Mouse (Mus musculus): Measurements from ENCODE around the gene Gm37240.
"Not testable (repeated sequence)": the region's sequence is repeated elsewhere in the genome, so short reads cannot be mapped to it uniquely, and the experiment has no call there.

Gene Gm37240

GRCm38 (mm10) chr3:84653557-84654245 lies 1233.6 kb downstream of the Gm37240 start:
- no peak for DNase-seq

DNA sequence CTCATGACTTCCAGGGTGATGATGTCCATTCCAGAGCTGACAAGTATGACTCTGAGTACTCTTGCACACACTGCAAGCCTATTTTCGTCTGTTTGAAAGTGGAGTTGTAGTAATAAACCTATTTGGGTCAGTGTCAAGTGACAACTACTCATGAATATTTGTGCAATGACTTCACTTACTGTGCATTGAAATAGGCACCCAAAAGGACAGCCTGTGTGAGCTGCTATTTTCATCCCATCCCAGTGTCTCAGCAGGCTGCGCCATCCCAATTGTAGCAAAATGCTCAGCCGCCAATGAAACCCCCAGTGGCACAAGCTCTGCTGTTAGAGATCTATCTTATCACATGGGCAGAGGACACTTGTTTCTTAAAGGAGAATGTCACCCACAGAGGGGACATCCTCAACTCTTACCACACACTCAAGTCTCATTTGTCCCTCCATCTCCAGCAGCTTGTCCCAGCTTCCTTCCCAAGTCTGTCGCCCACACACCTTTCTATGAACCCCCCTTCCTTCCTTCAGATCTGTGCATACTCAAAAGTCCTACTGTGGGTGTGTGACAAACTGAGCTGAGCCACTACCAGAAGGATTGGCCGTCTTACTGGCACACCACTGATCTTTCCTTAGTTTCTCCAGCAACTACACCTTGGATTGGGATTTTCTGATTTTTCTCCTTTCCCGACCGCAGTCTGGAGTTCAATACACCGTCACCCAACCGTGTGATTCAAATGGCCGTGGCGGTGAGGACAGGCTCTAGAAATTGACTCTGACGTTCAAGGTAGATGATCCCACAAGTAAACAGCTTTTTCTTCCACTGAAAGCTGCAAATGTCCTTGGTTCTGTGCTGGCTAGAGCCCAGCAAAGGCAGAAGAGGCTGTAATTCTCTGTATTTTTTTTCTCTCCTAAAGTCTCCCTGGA lies 1234.4 kb downstream of the Gm37240 start:
- DNase-seq: peak; percentile 83

GRCm38 (mm10) chr3:84649578-84650327 lies 1237.6 kb downstream of the Gm37240 start:
- DNase-seq: peak; percentile 78

DNA sequence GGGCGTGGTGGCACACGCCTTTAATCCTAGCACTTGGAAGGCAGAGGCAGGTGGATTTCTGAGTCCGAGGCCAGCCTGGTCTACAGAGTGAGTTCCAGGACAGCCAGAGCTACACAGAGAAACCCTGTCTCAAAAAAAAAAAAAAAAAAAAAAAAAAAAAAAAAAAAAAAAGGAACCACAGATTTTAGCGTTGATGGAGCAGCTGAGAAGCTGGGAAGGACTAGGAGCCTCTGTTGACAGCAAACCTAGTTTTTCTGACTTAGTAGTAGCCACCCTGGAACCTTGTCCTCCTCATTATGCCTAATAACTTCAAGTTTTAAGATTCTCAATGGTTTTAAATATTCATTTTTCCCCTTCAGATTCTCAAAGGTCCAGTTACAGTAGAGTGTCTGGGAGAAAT lies 1239.2 kb downstream of the Gm37240 start:
- DNase-seq: not testable (repeated sequence)

- no peak for DNase-seq
These were observed 1239.7 kb downstream of the Gm37240 start for GRCm38 (mm10) chr3:84647616-84648015.

DNA sequence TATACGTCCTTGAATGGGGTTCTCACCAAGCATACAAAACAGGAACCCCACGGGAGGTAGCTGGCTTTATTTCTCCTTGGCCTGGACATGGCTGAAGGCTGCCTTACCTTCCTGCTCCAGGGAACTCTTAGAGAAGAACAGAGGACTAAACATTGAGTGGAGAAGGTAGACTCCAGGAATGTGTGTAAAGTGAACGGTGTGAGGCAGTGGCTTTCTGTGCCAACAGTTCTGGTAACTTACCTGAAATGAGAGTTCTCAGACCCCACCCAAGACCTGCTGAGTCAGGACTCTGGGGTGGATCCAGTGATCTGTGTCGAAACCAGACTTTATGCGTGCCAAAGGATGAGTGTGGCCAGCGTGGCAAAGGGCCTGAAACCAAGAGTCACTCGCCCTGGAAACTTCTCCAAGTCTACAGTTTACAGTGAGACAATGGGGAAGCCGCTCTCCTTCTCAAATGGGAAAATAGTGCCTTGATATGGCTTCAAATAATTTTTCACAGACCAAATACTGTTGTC lies 1240.9 kb downstream of the Gm37240 start:
- DNase-seq: peak; percentile 75

DNA sequence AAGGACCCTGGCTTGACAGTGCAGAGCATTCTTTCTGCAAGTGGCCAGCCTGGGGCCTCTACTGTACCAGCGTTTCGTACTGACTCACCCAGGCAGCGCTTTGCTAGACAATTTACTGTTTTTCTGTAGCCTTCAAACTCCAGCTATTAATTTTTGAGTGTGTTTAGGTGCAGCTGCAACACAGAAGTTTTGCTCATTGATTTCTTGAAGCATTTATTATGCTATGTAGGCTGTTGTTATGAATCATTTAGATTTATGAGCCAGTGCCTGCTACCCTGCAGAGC lies 1241.4 kb downstream of the Gm37240 start:
- no peak for DNase-seq

GRCm38 (mm10) chr3:84645156-84646006 lies 1241.9 kb downstream of the Gm37240 start:
- peak; percentile 69 for DNase-seq

DNA sequence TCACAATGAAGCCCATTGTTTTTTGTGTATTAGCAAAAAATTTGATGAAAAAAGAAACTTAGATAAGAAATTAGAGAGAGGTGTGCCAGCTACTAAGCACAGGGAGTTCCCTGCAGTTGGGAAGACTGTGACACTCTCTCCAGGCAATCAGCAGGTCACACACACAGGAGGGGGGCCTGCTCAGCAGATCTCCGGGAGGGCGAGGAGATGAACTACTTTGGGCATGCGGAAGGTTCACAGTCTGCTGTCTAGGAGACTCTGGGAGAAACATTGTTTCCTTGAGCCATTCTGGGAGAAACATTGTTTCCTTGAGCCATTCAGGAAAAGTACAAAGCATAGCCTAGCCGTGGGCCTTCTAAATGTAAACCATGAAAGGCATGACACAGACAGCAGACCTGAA lies 1244.4 kb downstream of the Gm37240 start:
- DNase-seq: no peak

DNA sequence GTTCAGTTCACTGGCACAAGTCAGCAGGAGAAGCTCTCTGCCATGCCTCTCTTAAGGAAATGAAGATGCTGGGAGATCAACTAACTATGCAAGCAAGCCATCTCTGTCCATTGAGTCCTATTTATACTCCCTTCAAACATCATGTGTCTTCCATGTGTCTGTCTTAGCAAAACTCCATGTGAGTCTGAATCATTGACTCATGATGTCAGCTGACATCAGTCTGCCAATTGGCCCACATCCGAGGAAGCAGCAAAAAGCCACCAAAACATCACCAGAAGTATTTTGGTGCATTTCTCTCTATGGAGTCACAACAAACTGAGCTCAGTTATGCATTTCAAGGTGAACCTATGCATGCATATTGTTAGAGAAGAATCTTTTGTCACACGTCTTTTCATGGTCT lies 1245.9 kb downstream of the Gm37240 start:
- peak; percentile 28 for DNase-seq

DNA sequence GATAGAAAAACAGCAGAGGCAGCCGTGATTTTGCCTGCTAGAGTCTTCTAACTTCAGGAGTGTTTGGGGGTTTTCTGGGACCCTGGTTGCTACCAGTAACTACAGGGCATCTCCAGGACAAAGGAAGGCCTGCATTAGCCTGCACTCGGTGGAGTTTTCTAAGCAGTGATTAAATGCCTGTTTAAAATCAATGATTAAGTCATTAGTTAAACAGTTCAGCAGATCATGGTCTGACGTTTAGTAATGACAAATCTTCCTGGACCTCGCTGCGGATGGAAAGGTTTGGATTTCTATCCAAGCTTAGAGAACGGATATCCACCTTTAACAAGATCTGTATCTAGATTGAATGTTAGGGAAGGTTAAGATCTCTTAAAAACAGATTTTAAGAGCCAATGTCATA lies 1246.8 kb downstream of the Gm37240 start:
- DNase-seq: no peak

GRCm38 (mm10) chr3:84639767-84640500 lies 1247.4 kb downstream of the Gm37240 start:
- peak; percentile 93 for DNase-seq

GRCm38 (mm10) chr3:84638858-84639257 lies 1248.5 kb downstream of the Gm37240 start:
- DNase-seq: peak; percentile 51

DNA sequence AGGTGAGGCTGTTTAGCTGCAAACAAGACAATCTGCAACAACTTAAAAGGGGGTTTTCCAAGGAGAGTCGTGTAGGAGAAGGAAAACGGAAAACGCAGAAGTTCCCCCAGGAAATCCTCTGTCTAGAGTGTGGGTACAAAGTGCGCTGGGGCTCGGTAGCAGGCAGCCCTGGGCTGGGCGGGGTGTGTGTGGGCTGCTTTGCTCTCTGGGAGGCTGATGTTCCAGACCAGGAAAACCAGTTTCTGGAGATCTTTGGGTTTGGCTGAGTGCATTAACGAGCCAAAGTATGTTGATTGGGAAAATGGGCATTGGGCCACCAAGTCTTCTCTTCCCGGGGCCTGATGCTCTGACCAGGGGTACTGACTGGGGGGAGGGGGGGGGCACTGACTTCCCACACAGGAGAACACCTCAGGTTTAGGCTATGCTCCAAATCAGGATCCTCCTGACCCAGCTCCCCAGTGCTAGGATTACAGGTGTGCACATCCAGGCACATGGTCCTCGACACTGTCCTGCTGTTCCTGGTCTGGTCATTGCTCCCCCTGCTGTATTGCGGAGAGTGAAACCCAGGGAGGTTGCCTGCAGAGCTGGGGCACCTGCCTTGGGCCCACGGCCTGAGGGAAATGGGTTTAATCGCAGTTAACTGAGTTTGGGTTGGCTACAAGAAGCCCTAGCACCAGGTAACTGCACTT lies 1249.3 kb downstream of the Gm37240 start:
- no peak for DNase-seq

GRCm38 (mm10) chr3:84637095-84637494 lies 1250.2 kb downstream of the Gm37240 start:
- no peak for DNase-seq

- peak; percentile 61 for DNase-seq
These were observed 1255.7 kb downstream of the Gm37240 start for GRCm38 (mm10) chr3:84631586-84631985.

GRCm38 (mm10) chr3:84622026-84622425 lies 1265.3 kb downstream of the Gm37240 start:
- peak; percentile 72 for DNase-seq

DNA sequence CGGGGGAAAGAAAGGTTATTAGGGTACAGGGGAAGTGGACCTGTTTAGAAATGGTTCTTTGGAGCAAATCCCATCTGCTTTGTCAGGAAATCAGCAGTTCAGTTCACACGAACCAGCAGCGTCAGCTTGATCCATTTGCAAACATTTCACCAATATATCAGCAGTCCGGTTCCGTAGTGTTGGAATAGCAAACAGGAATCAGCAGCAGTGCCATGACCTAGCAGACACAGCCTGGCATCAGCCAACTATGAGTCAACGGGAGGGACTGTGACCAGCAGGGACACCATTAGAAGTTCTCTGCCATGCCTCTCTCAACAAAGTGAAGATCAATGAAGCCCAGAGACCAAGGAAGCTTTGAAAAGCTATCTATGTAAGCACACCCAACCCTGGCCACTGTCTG lies 1267.6 kb downstream of the Gm37240 start:
- DNase-seq: no peak

GRCm38 (mm10) chr3:84619056-84619455 lies 1268.3 kb downstream of the Gm37240 start:
- peak; percentile 52 for DNase-seq

DNA sequence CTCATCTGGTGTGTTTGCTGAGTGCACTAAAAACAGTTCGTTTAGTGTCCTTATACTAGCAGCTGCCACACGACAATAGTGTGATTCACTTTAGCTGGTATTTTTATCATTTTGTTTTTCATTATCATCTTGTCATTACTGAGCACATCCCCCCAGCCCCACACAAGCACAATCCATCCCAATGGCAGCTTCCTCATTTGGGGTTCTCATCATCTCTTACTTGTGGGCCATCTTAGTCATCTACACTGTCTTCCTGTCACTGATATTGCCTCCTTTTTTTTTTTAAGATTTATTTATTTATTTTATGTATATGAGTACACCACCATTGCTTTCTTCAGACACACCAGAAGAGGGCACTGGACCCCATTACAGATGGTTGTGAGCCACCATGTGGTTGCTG lies 1268.7 kb downstream of the Gm37240 start:
- peak; percentile 29 for DNase-seq

DNA sequence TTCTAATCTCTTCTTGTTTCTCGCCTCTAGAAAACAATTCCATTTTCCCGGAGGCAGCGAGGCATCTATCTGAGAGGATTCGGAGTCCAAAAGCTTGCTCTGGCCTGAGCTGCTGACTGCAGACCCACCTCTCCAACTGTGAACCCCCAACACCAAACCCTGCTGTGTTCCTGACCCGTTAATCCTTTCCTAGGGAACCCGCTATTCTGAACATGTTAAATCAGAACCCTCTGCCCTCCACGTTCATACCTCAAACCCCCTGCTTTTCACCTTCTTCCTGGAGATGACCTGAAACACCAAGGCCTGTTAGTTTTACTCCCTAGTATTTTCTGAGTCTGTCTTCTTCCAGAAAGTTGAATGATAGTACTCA lies 1271.5 kb downstream of the Gm37240 start:
- DNase-seq: peak; percentile 72

Measured in heart, adult 11 months (tissue).